Mouse (Mus musculus) embryonic stem cell, embryonic (primary cell): Measurements from ENCODE around the gene Rps4x.

Experiments used
- CTCF ChIA-PET, 4 experiments: fragments of 300-600 bp in 2 of 4; fragments of 350-600 bp in 2 of 4; sonication (Branson Sonifier 250); formaldehyde crosslinking; loops; one replicate each; lab custom pipeline; 2022; ENCODE audit warnings: inconsistent platforms in 2 of 4; lab: Charles Lee
- POLR2A ChIA-PET, 4 experiments: fragments of 300-600 bp in 2 of 4; fragments of 350-600 bp in 2 of 4; sonication (Branson Sonifier 250); formaldehyde crosslinking; loops; one replicate each; lab custom pipeline; 2022; ENCODE audit warnings: antibody characterized with exemption in 4 of 4, inconsistent platforms in 1 of 4; lab: Charles Lee

Gene Rps4x

DNA sequence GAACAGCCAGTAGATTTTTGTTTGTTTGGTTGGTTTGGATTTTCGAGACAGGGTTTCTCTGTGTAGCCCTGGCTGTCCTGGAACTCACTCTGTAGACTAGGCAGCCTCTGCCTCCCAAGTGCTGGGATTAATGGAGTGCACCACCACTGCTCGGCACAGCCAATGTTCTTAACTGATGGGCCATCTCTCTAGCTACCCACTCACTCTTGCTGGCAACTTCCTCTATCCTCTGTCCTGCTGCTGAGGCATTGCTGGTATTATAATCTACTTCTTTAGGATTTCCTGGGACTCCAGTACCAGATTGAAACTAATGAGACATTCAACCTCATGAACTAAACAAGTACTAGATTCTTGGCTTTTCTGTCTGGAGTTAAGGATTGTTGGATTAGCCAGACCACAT is 28.7 kb downstream of the Rps4x start:
- CTCF ChIA-PET = no interaction called here

DNA sequence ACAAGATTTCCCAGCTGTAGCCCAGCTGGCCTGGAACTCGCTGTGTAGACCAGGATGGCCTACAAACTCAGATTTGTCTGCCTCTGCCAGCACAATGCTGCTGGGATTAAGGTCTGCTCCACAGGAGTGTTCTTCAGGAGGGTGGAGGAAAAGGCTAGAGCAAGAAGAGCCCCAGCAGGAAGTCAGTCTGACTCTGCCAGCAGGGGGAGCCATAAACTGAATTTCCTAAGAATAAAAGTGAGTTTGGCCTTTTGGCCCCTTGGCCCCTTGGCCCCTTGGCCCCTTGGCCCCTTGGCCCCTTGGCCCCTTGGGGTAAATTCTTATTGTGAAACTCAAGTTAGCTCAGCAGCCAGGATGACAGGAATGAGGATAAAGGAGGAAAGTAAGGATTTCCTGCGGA is 29.4 kb downstream of the Rps4x start:
- POLR2A ChIA-PET = interaction anchor here in 3 of 4 experiments (0.6 to 4.6 kb wide), 5 partner anchors 25 to 92 kb away, joined by 4 to 43 read pairs (median 6); partner anchors contain the start of genes Rps4x (in 2 of the 3), Cited1 (in 1 of the 3) and Pin4 (in 1 of the 3)
- CTCF ChIA-PET = interaction anchor here in 2 of 4 experiments (0.7 to 1.5 kb wide), 3 partner anchors 11 to 22 kb away, joined by 3 read pairs; no protein-coding TSS in a partner anchor

More for the DNA sequence above, 28.7 kb downstream of the Rps4x start:
- POLR2A ChIA-PET = interaction anchor here in 3 of 4 experiments (0.6 to 4.6 kb wide), 5 partner anchors 24 to 91 kb away, joined by 4 to 43 read pairs (median 6); partner anchors contain the start of genes Rps4x (in 2 of the 3), Cited1 (in 1 of the 3) and Pin4 (in 1 of the 3)

GRCm38 (mm10) chrX:102157423-102157791 is 31.8 kb downstream of the Rps4x start:
- CTCF ChIA-PET = interaction anchor here in 1 of 4 experiments (0.7 to 2.2 kb wide), 5 partner anchors 9 to 547 kb away, joined by 3 to 15 read pairs (median 4); no protein-coding TSS in a partner anchor
- POLR2A ChIA-PET = interaction anchor here (0.7 to 4.6 kb wide), 39 partner anchors 9 to 201 kb away, joined by 3 to 43 read pairs (median 5); partner anchors contain the start of genes Rps4x (in 4 of the 4), Pin4 (in 2 of the 4), Cited1 (in 1 of the 4) and Rtl5 (in 1 of the 4)

GRCm38 (mm10) chrX:102156618-102157422 is 32.4 kb downstream of the Rps4x start, which contains the start of gene Ercc6l:
TSS of gene Ercc6l (minus strand) at chrX:102157091.
- POLR2A ChIA-PET = interaction anchor here (0.6 to 4.6 kb wide), 48 partner anchors 8 to 1539 kb away, joined by 3 to 43 read pairs (median 5); partner anchors contain the start of genes Rps4x (in 4 of the 4), Pin4 (in 2 of the 4), Cited1 (in 1 of the 4) and Rtl5 (in 1 of the 4)
- CTCF ChIA-PET = interaction anchor here in 3 of 4 experiments (0.6 to 2.2 kb wide), 10 partner anchors 10 to 546 kb away, joined by 3 to 15 read pairs (median 5); no protein-coding TSS in a partner anchor

DNA sequence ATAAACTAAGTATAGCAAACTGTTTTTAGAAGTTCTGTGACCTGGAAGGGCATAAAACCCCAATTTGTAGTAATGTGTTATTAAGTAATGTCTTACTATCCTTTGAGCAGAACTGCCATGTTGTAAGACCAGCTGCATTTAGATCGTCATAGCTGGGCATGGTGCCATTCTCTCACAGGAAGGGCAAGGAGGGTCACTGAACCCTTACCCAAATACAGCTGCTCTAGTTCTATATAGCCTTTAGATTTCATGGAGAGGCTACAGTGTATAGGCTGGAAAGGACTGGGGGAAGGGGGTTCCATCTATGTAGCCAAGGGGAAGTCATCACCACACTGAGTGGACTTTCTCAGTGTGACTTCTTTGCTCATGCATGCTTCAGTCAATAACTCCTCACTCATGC is 48.0 kb downstream of the Rps4x start:
- ChIA-PET POLR2A (interaction anchor here in 2 of 4 experiments (0.9 to 1.1 kb wide), 3 partner anchors 16 to 48 kb away, joined by 3 to 5 read pairs (median 3); partner anchors contain the start of gene Ercc6l (in 1 of the 2)), CTCF (no interaction called here)
